Mouse (Mus musculus) layer of hippocampus, postnatal 25 days (tissue): ENCODE measurements around the gene Add3. TPM values are rescaled to one million over a fixed set of nuclear protein-coding genes. Genes with fewer than 3 reads are reported as not detected.
"Not testable (repeated sequence)": the region's sequence is repeated elsewhere in the genome, so short reads cannot be mapped to it uniquely, and the experiment has no call there.

Source experiments
- DNase-seq, 2 experiments: peaks; one replicate each; pipeline ENCODE4 v3.0.0; 2022; ENCODE audit warnings: mixed read lengths in 2 of 2, low spot score in 1 of 2; ENCODE audit errors: extremely low spot score in 1 of 2
- total RNA-seq, 2 experiments: library from RNA; stranded (reverse); gene quantifications; 2 replicates each; pipeline ENCODE4 v1.2.3; 2021

The Add3 gene
- total RNA-seq, 2 experiments from 2014 or later: 115 to 125 TPM

DNA sequence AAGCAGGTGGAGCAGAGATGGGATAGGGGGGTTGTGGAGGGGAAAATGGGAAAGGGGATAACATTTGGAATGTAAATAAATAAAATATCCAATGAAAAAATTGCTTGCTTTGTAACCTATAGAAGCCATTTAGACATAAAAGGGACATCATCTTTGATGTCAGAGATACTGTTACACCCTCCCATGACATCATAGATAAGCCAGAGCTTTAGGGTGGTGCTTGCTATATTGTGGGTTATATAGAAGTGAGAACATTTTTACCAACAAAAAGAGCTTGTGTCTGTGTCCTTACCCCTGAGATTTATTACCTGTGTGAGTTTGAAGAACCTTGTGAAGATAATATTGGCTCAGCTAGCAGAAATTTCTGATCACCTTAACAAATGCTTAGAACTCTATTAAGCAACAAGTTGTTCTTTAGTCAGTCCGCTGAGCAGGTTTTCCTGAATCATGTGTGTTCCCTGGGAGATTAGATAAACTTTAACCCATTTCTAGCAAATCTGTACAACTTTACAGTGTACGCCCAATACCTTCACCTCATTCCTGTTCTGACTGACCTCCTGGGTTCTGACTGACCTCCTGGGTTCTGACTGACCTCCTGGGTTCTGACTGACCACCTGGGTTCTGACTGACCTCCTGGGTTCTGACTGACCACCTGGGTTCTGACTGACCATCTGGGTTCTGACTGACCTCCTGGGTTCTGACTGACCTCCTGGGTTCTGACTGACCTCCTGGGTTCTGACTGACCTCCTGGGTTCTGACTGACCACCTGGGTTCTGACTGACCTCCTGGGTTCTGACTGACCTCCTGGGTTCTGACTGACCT, 85.2 kb downstream of the Add3 start:
- DNase-seq: not testable (repeated sequence)

DNA sequence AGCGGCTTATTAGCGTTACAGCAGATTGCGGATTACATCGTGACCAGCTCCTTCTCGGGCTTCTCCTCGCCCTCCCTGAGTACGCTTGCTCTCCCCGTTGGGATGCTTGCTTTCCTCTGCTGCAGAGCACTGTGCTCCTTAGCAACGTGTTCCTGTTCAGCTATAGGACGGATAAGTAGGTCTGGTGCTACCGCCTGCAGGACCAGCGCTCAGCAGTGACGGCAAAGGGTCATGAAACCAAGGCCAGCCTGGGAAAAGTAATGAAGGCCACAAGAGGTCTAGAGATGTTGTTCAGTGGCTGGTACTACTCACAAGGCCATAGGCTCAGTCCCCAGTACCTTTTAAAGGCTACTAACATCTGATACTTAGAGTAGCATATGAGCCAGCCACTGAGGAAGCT, 86.4 kb downstream of the Add3 start:
- no peak for DNase-seq

DNA sequence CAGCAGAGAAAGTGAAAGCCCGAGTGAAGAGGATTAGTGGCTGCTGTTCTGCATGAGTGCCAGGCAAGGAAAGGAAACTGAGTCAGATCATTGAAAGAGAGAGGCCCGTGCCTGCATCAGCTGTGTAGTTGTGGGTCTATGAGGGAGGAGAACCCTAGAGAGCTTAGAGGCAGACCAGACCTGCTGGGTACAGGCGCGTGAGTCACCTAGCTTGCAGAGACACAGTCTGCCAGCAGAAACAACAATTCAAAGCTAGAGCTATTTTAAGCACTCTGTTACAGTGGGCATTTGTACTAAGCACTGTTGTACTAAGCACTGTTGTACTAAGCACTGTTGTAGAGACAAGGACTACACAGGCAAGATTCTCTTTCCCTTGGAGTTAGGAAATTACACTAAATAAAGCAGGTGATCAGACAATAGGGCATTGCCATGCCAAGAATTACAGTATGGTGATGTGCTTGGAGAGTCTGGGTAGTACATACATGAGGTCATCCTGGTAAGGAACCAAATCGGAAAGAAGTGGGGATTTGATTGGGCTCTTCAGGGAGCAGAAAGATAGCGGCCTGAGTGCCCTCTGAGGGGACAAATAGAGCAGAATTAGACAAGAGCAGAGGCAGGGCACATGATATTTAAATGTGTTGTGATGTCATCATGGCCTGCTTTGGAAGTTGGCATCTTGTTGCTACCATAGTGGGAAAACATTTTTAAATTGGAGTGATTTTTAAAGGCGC, 88.0 kb downstream of the Add3 start:
- DNase-seq: no peak

DNA sequence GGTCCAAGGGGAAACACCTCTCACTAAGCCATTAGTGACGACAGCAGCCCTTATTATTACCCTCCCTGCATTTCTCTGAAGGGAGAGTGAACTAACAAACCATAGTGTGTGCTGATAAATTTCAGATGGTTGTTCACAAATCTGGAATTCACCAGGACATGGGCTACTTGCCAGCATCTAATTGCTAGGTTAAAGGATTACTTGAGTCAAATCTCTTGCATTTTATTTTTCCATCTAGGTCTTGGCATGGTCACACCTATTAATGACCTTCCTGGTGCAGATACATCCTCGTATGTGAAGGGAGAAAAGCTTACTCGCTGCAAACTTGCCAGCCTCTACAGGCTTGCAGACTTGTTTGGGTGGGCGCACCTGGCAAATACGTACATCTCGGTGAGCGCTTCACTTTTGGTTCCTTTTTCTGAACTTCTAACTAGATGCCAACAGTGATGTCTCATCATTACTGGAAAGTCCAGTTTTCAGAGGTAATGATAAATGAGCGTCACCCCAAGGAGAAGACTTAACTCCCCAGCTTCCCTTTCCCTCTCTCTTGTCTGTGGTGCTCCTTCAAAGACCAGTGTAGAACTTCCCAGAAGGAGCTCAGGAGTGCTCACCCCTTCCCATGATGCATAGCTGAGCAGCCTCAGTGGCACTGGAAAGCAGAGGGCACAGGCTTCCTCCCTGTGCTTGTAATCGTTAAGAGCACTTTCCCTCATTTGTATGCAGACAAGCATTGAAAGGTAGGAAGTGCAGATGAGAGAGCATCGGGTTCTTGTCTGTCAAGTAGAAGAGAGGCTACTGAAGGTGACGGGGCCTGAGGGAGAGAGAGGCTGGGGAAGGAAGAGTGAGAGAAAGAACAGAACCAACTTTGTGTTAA, 90.9 kb downstream of the Add3 start:
- DNase-seq: no peak

DNA sequence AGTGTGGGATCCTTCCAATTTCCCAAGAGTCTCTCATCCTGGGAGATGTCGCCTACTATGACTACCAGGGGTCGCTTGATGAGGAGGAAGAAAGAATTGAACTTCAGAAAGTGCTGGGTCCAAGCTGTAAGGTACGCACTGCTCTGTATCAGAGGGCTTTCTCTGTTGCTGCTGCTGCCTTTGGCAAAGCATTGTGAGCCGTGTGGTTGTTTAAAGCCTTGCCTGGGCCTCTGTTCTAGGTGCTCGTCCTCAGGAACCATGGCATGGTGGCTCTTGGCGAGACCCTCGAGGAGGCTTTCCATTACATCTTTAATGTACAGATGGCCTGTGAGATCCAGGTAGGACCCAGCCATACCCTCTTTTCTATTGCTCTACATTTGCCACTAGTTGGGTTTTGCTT, 93.3 kb downstream of the Add3 start:
- no peak for DNase-seq

DNA sequence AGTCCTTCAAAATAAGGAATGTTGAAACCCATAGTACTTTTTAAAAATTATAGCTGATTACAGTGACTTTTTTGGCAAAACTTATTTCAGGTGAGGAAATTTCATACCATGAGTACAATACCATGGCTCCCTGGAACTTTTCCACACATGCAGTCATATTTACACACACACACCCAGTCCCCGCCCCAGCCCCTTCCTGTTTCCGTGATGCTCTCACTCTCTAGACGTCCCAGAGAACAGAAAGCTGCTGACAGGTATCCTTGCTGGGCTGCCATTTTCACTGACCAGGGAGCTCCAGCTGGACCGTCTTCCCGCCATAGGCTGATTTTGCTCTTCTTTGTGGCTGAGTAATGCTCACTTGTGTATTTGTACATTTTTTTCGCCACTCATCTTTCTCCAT, 101.6 kb downstream of the Add3 start:
- DNase-seq: no peak

DNA sequence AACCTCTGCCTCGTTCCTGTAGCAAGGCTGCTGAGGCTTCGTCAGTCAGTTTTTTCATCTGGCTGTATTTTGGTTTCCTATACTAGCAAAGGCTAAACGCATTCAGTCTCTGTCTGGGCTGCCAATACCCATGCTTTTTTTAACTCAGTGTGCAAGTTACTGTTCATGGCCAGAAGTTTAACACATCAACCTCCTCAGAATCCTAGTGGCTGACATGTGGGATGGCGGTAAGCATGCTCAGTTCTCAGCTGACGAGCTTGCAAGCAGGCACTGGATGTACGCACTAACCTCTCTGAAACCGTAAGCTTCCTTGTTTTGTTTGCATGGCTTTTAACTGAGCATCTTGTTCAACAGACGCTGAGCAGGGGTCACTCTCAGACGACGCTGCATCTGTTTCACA, 103.7 kb downstream of the Add3 start:
- no peak for DNase-seq

DNA sequence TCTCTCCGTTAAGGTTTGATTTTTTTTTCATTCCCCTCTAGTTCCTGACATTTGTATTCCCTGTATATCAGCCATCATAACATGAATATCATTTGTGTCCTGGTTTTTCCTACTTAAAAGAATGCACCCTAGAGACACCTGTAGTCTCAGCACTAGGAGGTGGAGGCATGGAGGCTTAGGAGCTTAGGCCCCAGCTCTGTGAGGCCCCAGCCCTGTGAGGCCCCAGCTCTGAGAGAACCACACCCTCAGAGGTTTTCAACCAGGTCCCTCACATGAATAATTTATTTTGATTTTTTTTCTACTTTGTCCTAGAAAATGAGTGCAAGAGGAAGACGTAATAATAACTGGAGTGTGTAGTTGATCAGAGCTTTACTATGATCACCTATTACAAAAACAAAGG, 107.3 kb downstream of the Add3 start:
- DNase-seq: no peak

DNA sequence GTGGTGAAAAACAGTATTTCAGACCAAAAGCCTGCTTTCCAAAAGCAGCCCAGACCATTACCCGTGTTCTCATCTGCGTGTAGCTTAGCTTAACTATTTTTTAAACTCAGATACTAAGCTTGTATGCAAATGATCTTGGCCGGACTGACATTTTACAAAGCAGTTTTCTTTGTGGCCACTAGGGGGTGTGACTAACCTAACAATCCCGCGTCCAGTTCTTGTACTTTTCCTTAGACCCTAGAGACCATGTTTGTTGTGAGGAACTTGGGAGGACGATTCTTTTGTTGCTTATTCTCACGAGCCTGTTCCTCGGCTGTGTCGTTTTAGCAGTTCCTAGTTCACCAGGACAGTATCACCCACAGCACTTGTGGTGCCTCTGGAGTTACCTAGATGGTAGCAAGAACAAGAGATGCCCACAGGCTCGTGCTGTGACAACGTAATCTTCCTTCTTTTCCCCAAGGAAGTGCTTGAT, 107.8 kb downstream of the Add3 start:
- peak in 1 of 2 experiments; percentile 31 for DNase-seq

DNA sequence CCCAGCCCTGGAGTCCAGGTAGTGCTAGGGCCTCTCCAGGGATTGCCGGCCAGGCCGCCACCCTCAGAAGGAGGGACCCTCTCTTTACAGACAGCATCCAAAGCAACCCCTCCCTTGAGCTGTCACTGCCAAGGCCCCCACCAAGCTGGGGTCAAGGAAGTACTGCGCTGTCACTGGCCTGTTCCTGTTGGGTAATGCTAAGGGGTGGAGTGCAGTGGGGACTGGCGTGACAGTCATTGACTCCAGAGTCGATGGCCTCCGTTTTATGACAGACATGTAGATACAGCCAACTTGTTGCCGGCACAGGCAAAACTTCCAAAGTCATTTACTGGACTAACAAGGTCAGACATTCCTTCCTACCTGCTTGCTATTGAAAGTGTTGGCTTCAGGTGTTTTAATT, 110.8 kb downstream of the Add3 start:
- DNase-seq: no peak

DNA sequence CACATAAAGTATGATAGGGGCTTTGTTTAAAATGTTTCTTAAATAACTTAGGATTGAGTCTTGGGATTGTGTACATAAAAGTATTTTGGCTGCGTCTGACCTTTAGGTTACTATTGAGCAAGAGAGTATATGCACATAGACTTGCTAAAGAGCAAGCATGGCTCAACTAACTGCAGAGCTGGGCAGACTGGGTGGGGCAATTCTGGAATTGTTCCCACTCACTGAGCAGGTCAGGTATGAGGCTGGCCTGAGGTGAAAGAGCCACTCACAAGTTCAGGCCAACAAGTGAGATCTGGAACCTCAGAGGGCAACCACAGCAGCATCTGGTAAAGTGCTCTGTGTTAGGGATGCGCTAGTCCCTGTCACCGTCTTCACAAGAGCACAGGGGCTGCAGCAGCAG, 111.4 kb downstream of the Add3 start:
- DNase-seq: no peak

DNA sequence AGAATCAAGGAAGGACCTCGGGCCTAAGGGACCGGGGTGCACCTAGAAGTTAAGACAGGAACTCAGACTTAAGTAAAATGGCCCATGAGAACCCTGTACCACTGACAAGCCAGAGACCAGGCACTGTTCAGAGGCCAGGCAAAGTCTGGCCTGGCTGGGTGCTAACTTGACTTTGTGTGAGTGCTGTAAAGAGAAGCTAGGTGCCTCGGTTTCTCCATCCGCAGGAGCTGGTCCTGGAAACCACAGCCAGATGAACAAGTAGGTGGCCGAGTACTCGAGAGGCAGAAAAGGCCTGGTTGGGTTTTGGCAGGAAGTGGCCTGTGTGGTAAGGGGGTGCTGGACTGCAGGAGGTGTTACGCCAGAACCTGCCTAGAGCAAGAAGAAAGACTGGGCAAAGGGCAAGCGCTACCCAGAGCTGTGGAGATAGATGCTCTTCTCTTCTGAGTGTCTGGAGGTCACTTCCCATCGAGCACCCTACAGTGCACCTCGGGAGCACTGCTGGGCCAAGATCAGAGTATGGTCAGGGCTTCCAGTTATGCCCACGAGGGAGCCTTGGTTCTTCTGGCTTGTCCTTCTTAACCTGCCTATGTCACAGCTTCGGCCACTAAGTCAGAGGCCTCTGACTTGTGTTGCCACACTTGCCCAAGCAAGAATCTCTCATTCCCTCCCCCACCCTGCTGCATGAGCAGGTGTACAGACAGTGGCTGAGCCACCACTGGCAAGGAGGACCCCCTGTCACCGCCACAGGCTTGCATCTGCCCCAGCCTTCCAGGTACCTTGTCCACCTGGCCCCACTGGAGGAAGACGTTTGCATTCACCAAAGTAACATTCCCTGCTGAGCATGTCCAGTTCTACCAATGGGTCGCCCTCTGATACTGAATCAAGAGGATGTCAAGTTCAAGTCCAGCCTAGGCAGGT, 112.1 kb downstream of the Add3 start:
- no peak for DNase-seq

DNA sequence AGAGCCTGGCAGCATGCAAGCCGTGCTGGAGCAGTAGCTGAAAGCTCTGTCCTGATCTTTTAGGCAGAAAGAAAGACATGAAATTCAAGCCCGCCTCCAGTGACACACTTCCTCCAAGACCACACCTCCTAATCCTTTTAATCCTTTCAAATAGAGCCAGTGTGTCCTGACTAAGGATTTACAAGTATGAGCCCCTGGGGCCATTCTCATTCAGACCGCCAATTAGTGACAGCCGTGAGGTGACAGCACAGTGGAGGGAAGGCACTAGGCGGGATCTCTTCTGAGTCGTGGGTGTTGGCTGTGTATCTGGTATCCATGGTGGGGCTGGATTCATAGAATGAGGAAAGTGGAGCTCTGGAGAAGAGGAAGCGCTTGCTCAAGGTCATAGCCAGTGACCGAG, 116.1 kb downstream of the Add3 start:
- DNase-seq: no peak

DNA sequence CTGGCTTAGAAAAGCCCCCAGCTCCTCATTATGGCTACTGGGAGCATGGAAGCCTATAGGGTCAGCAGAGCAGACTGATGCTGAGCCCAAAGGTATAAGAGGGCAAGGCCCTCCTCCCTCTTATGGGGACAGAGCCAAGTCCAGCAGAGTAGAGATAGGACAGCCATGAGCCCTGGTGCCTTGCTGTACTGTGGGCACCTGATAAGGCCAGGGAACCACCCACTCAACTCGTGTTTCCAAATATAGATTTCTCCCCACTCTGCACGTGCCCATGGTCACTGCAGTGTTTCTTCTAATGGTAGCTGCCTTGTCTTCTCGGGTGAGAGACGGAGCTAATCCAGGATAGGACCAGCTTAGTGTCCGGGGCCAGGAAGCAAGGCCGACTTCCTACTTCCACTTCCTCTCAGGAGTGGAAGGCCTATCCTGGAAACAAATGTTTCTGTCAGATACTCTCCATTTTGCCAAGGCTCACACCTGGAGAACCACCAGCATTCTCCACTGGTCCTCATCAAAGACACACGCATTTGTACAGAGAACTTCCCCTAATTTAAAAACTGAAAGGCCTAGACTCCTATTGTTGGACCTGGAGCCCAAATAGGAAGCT, 116.8 kb downstream of the Add3 start:
- no peak for DNase-seq

DNA sequence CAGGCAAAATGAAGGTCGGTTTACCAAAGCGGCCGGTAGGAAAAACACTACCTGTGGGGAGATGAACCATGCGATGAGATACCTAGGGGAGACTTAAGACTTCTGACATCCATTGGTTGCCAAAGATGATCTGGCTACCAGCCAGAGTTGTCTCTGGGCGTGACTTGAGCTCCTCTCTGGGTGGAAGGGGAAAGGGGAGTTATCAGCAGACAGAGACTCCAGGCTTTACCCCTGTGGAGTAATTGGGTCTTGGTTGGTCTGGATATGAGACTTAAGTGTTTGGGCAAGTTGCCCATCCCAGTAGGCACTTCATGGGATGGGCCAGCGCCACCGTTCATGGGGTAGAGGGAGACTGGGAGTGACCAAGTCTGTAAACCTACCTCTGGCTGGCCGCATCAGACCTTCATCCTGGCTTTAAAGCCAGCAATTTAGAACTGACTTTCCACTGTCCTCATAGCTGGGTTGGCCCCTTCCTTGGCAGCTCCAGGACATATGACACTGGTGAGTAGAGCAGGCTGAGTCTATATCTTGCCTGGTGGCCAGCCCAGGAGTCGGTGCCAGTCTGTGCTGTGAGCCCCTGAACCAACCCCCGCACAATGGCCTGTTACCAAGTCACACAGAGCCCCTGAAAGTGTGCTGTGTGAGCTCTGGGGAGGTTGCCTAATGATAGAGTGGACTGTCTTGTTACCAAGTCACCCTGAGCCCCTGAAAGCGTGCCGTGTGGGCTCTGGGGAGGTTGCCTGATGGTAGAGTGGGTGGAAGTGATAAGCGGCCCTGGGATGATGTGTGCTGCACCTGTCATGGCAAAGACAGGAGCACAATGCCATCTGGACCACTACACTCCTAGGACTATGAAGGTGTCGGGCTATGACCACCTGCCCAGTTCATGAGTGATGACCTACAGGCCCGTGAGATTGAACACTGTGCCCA, 117.7 kb downstream of the Add3 start:
- no peak for DNase-seq

DNA sequence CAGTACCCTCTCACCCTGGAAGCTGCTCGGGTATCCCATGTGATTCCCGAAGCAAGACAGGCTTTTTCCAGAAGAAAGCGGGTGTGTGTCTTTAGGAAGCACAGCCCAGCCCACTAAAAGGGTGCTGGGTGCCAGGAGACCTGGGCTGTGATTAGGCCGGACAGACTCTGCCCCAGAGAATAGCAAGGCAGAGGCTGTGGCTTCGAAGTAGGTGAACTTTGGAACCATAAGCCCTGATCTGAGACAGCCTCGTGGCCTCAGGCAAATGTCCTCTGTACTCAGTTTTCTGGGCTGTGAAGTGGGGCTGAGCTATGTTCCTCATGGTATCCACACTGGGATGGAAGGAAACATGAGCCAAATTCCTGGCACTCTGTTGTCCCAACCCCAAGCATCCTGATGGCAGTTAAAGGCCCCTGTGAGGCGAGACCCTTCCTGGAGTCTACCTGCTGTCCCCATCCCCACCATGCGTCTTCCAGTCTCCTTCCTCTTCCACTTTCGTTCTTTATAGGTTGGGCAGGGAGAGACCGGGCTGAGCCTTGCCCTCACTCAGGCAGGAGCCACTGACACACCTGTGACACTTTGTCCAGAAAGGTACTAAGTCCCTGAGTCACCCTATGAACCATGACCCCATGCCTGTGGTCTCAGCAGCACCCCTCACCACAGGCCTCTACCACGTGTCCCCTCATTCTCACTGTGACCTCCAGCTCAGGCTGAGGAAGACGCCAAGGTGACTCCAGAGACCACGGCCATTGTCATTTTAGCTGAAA, 118.7 kb downstream of the Add3 start:
- DNase-seq: no peak

DNA sequence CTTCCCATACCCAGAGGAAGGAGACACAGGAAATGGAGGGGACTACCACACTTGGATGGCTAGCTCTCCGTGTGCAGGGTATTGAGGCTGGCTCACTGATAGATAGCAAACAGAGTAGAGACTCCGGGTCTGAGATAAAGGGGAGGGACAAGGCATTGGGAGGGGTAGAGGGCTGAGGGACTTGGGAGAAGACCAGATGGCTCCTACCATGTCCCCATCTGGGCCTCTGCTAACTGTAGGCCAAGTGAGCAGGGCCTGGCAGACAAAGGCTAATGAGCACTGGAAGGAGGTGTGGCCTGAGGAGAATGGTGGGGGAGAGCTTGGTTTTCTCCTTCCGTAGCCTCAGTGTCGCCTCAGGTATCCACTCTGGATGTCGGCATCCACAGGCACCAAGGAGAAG, 119.3 kb downstream of the Add3 start:
- DNase-seq: no peak

DNA sequence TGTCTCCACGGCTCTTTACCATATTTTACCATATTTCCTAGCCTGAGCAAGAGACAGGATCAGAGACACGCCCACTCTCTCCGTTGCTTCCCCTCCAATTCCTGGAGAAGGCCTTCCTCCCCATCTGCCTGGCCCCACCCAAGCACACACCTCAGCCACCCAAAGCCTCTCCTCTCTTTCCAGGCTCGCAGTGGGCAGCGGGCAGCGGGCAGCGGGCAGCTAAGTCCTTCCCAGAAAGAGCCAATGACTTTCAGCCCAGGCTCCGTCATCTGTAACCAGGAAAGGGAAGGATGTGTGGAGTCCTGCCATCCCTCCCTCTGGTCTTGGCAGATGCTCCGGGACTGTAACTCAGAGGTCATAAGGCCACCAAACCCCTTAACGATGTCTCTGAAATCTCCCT, 120.0 kb downstream of the Add3 start:
- no peak for DNase-seq
